Mouse (Mus musculus): ENCODE results near the gene Asap3. TPM values are rescaled to one million over a fixed set of nuclear protein-coding genes. Genes with fewer than 3 reads are reported as not detected.

Asap3 gene
- polyA plus RNA-seq, 1 experiment from 2014 or later = 4.8 TPM

DNA sequence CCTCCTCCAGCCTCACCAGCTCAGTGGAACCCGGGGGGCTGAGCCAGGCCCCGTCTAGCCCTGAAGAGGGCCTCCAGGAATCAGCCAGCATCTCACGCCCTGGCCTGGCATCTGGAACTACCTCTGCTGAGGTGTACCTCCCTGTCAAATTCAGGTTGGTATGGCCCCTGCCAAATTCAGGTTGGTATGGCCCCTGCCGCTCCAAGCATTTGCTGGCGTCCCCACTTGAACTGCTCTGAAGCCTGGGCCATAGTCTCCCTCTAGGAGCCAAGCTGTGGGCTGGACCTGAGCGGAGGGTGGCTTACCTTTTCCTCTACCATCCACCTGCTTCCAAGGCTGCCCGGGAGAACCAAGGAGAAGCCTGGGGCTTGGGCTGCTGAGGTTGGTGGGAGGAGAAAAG lies 36.6 kb downstream of the Asap3 start:
- no peak overlapping the region for H3K4me2 ChIP-seq (ENCODE audit: low read depth, low read length)
- TF ChIP-seq CTCF (IDR thresholded peaks at IDR 0.05; ENCODE audit: low read depth) (no peak), EP300 (IDR thresholded peaks at IDR 0.05; ENCODE audit: low read depth) (no peak)
- peaks cover 43% of the 10 kb centered on the region for H3K27me3 ChIP-seq (ENCODE audit: insufficient read depth, low read length)
- WGBS (ENCODE audit: insufficient replicate concordance) = 79% methylated on average over 7 of the region's 7 CpGs
- H3K27ac ChIP-seq (ENCODE audit: low read depth) = no peak overlapping the region
- peaks cover 8% of the 10 kb centered on the region; the same call in 1 of the 2 replicates for H3K4me1 ChIP-seq (ENCODE audit: insufficient read depth)
- DNase-seq = no peak
- no peak overlapping the region for H3K4me3 ChIP-seq (ENCODE audit: low read depth, low read length)
- peaks cover 7% of the 10 kb centered on the region; the same call in 1 of the 2 replicates for H3K36me3 ChIP-seq (replicated peaks; ENCODE audit: insufficient read depth, low read length)
- no peaks in the 10 kb centered on the region for H3K9me3 ChIP-seq (ENCODE audit: low read length)
- no peak for ATAC-seq
- no peak overlapping the region for H3K9ac ChIP-seq (replicated peaks)

DNA sequence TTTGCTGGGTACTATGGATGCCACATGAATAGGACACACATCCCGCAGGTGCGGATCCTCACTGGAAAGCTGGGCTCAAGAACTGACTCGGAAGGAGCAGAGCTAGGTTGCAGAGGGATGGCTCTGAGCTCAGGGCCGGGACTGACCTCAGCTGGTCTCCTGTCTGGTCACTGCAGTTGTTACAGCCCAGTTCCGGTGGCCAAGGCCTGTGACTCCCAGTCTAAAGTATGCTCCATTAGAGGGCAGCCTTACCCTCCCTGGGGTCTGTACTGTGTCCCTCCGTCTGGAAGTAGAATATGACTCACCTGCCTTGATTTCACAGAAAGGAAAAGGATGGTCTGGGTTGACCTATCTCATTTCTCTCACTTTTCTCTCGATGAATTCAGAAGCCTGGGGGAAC lies 38.0 kb downstream of the Asap3 start:
- Histone ChIP-seq H3K9me3 (ENCODE audit: low read length) (no peaks in the 10 kb centered on the region), H3K36me3 (replicated peaks; ENCODE audit: insufficient read depth, low read length) (peaks cover 7% of the 10 kb centered on the region; the same call in 1 of the 2 replicates), H3K27me3 (ENCODE audit: insufficient read depth, low read length) (peaks cover 44% of the 10 kb centered on the region), H3K4me2 (ENCODE audit: low read depth, low read length) (no peak overlapping the region), H3K4me3 (ENCODE audit: low read depth, low read length) (no peak overlapping the region), H3K27ac (ENCODE audit: low read depth) (no peak overlapping the region), H3K4me1 (ENCODE audit: insufficient read depth) (peaks cover 10% of the 10 kb centered on the region), H3K9ac (replicated peaks) (no peak overlapping the region)
- ATAC-seq = no peak
- no peak for DNase-seq
- no peak for TF ChIP-seq CTCF (IDR thresholded peaks at IDR 0.05; ENCODE audit: low read depth)
- no peak for TF ChIP-seq EP300 (IDR thresholded peaks at IDR 0.05; ENCODE audit: low read depth)
- 63% methylated on average over 7 of the region's 7 CpGs for WGBS (ENCODE audit: insufficient replicate concordance)

DNA sequence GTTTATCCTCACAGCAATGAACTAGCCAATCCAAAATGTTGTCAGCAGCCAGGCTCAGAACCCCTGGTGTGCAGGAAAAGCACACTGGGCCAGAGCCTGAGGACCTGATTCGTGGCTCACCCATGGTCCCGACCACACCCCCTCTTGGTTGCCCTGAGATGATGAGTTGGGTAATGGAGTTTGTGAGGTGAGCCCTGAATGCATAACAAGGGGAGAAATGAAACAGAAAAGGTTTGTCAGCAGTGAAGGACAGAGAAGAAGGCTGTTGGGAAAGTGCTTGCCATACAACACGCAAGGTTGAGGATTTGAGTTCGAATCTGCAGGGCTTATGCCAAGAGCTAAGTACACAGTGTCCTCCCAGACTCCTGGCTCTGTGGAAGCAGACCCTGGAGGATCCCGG lies 39.5 kb downstream of the Asap3 start:
- peaks cover 46% of the 10 kb centered on the region for H3K27me3 ChIP-seq (ENCODE audit: insufficient read depth, low read length)

DNA sequence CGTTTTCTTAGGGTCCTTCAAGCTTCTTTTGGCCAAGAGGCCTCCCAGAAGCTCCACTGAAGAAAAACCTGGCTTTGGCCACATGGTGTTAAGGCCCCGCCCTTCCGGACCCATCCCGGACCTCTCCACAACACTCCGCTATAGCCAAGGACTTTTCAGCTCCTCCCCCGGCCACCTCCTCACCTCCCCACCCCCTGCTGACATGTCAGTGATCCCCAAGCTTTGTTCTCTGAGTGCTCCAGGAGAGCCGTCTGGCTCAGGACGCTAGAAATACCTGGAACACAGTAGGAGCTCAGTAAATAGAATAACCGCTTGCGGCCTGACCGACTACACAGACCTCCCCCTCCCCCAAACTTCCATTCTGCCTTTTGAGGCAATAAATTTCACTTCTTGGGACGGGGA lies 40.4 kb downstream of the Asap3 start:
- TF ChIP-seq CTCF (IDR thresholded peaks at IDR 0.05; ENCODE audit: low read depth) (no peak), EP300 (IDR thresholded peaks at IDR 0.05; ENCODE audit: low read depth) (no peak)
- H3K4me3 ChIP-seq (ENCODE audit: low read depth, low read length) = peak overlapping the region; percentile 6; the same call in 1 of the 2 replicates

More for the DNA sequence above, 39.5 kb downstream of the Asap3 start:
- Histone ChIP-seq H3K9ac (replicated peaks) (no peak overlapping the region), H3K36me3 (replicated peaks; ENCODE audit: insufficient read depth, low read length) (peaks cover 7% of the 10 kb centered on the region; the same call in 1 of the 2 replicates), H3K9me3 (ENCODE audit: low read length) (no peaks in the 10 kb centered on the region), H3K4me2 (ENCODE audit: low read depth, low read length) (no peak overlapping the region), H3K4me3 (ENCODE audit: low read depth, low read length) (no peak overlapping the region), H3K27ac (ENCODE audit: low read depth) (no peak overlapping the region), H3K4me1 (ENCODE audit: insufficient read depth) (peaks cover 17% of the 10 kb centered on the region)
- no peak for TF ChIP-seq EP300 (IDR thresholded peaks at IDR 0.05; ENCODE audit: low read depth)
- no peak for TF ChIP-seq CTCF (IDR thresholded peaks at IDR 0.05; ENCODE audit: low read depth)
- WGBS (ENCODE audit: insufficient replicate concordance) = 39% methylated on average over 5 of the region's 5 CpGs
- ATAC-seq = no peak
- no peak for DNase-seq

DNA sequence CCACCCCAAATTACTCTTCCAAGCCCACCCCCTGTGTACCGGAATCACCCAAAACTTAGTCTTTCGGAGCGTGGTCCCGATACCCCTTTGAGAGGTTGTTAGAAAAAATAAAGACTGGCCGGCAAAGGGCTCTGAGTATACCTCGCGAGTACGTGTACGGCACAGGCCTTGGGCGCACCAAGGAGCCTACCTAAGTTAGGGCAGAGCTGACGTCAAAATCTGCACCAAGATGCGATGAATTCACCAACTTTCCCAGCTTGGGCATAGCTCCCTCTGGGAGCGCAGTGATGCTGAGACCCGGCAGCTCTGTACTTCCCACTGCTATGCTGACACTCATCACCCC lies 41.2 kb downstream of the Asap3 start:
- Histone ChIP-seq H3K4me2 (ENCODE audit: low read depth, low read length) (peak overlapping the region; percentile 82), H3K9ac (replicated peaks) (peak overlapping the region; percentile 54; the same call in 1 of the 2 replicates), H3K36me3 (replicated peaks; ENCODE audit: insufficient read depth, low read length) (peaks cover 5% of the 10 kb centered on the region; the same call in 1 of the 2 replicates), H3K4me3 (ENCODE audit: low read depth, low read length) (peak overlapping the region; percentile 58), H3K27ac (ENCODE audit: low read depth) (no peak overlapping the region), H3K9me3 (ENCODE audit: low read length) (no peaks in the 10 kb centered on the region), H3K27me3 (ENCODE audit: insufficient read depth, low read length) (peaks cover 46% of the 10 kb centered on the region), H3K4me1 (ENCODE audit: insufficient read depth) (peaks cover 17% of the 10 kb centered on the region)
- TF ChIP-seq CTCF (IDR thresholded peaks at IDR 0.05; ENCODE audit: low read depth) (no peak), EP300 (IDR thresholded peaks at IDR 0.05; ENCODE audit: low read depth) (no peak)
- ATAC-seq (peak; percentile 5; the same call in 1 of the 2 replicates), DNase-seq (no peak)
- 2% methylated on average over 14 of the region's 14 CpGs for WGBS (ENCODE audit: insufficient replicate concordance)

More for the DNA sequence above, 40.4 kb downstream of the Asap3 start:
- WGBS (ENCODE audit: insufficient replicate concordance) = 5% methylated on average over 12 of the region's 12 CpGs
- Histone ChIP-seq H3K27me3 (ENCODE audit: insufficient read depth, low read length) (peaks cover 46% of the 10 kb centered on the region), H3K27ac (ENCODE audit: low read depth) (peak overlapping the region; percentile 29; the same call in 1 of the 2 replicates), H3K9ac (replicated peaks) (no peak overlapping the region), H3K4me2 (ENCODE audit: low read depth, low read length) (peak overlapping the region; percentile 82), H3K4me1 (ENCODE audit: insufficient read depth) (peaks cover 17% of the 10 kb centered on the region), H3K36me3 (replicated peaks; ENCODE audit: insufficient read depth, low read length) (peaks cover 5% of the 10 kb centered on the region; the same call in 1 of the 2 replicates), H3K9me3 (ENCODE audit: low read length) (no peaks in the 10 kb centered on the region)
- ATAC-seq (peak; percentile 45), DNase-seq (peak; percentile 45)

DNA sequence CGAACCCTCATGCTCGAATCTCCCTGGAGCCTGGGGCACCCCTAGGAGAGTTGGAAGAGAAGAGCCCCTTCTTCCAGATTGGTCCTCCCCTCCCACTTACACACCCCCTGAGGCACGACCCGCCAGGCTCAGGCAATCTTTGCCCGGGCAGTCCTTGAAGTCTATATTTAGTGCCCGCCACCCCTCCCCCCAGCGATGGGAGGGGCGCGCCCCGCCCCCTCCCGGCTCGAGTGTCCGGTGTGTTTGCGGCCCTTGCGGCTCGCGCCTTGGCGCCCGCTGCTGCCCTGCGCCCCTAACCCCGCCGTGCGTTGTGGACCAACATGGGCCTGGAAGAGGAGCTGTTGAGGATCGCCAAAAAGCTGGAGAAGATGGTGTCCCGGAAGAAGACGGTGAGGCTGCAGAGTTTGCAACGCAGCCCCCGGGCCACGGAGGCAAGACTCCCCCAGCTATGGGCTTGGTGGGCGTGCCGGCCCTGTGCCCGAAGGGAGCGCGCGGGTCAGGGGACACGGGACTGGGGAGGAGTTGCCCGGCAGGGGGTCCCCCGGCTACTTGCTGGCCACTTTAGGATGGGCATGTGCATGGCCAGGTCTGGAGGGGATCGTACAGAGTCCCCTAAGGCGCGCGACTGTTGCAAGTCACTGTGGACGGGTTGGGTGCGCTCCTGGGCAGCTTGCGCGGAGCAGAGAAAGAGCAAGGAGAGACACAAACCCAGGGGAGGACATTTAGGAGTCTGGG lies 41.7 kb downstream of the Asap3 start, which contains the start of gene Tcea3:
Gene Tcea3, plus strand, starts transcription at position 1 of the 735 bp plus-strand sequence.
- Histone ChIP-seq H3K27me3 (ENCODE audit: insufficient read depth, low read length) (peaks cover 46% of the 10 kb centered on the region), H3K36me3 (replicated peaks; ENCODE audit: insufficient read depth, low read length) (peaks cover 5% of the 10 kb centered on the region; the same call in 1 of the 2 replicates), H3K4me2 (ENCODE audit: low read depth, low read length) (peak within 1 kb of the TSS; percentile 82), H3K4me1 (ENCODE audit: insufficient read depth) (peaks cover 17% of the 10 kb centered on the region), H3K27ac (ENCODE audit: low read depth) (peak within 1 kb of the TSS; percentile 51), H3K4me3 (ENCODE audit: low read depth, low read length) (peak within 1 kb of the TSS; percentile 58), H3K9me3 (ENCODE audit: low read length) (no peaks in the 10 kb centered on the region), H3K9ac (replicated peaks) (peak within 1 kb of the TSS; percentile 54)
- DNase-seq (peak; percentile 68), ATAC-seq (peak; percentile 30; the same call in 1 of the 2 replicates)
- under 1% methylated on average over 45 of the region's 46 CpGs for WGBS (ENCODE audit: insufficient replicate concordance)
- TF ChIP-seq EP300 (IDR thresholded peaks at IDR 0.05; ENCODE audit: low read depth) = no peak
- TF ChIP-seq CTCF (IDR thresholded peaks at IDR 0.05; ENCODE audit: low read depth) = no peak

Measured in liver, postnatal 0 days (tissue).